Mouse (Mus musculus) midbrain, embryonic 12.5 days (tissue): ENCODE measurements around the gene Vgll4. TPM values are rescaled to one million over a fixed set of nuclear protein-coding genes. Genes with fewer than 3 reads are reported as not detected.

Experiments used
- ATAC-seq: fragments of 200-750 bp; cut with Nextera tagmentation; 2 replicates; pipeline ENCODE4 v1.8.0; 2017; ENCODE audit warnings: low read depth, moderate TSS enrichment, moderate library complexity; ENCODE audit not compliant: low FRiP score
- H3K27ac ChIP-seq: fragments of 300-500 bp; sonication (generic); replicated peaks from 2 replicates; pipeline ENCODE4 v1.5.1; 2016; ENCODE audit warnings: mild to moderate bottlenecking
- H3K27me3 ChIP-seq: fragments of 300-500 bp; sonication (generic); 2 replicates; pipeline ENCODE4 v1.6.1; 2016; ENCODE audit warnings: mild to moderate bottlenecking
- H3K36me3 ChIP-seq: fragments of 300-500 bp; sonication (generic); 2 replicates; pipeline ENCODE4 v1.6.1; 2016
- H3K4me1 ChIP-seq: fragments of 300-500 bp; sonication (generic); 2 replicates; pipeline ENCODE4 v1.6.1; 2016
- H3K4me2 ChIP-seq: fragments of 300-500 bp; sonication (generic); replicated peaks from 2 replicates; pipeline ENCODE4 v1.6.1; 2016; ENCODE audit warnings: mild to moderate bottlenecking, moderate library complexity
- H3K4me3 ChIP-seq: fragments of 300-500 bp; sonication (generic); 2 replicates; pipeline ENCODE4 v1.5.1; 2016; ENCODE audit warnings: mild to moderate bottlenecking
- H3K9ac ChIP-seq: fragments of 300-500 bp; sonication (generic); replicated peaks from 2 replicates; pipeline ENCODE4 v1.6.1; 2016; ENCODE audit warnings: mild to moderate bottlenecking, moderate library complexity
- H3K9me3 ChIP-seq: fragments of 300-500 bp; sonication (generic); 2 replicates; pipeline ENCODE4 v1.6.1; 2016; ENCODE audit warnings: mild to moderate bottlenecking
- whole genome bisulfite sequencing: fragments of 180-500 bp; shearing (Covaris S2); methylation state at CpG from one replicate; pipeline ENCODE4 v1.1.7; 2016; 5-methylcytosine and 5-hydroxymethylcytosine counted together
- polyA plus RNA-seq: library from polyadenylated mRNA; unstranded; fragments of >200 nt; fragmentation: Nextera tagmentation; extraction: Ambion mirVana; gene quantifications from 2 replicates; pipeline ENCODE4 v1.2.1, GENCODE M21; 2016

The Vgll4 gene
- polyA plus RNA-seq, 1 experiment from 2014 or later: 85.6 TPM

GRCm38 (mm10) chr6:114970386-114970785 lies 592 bp upstream of the Vgll4 start:
- H3K4me1 ChIP-seq: peaks cover 17% of the 10 kb centered on the region
- H3K27ac ChIP-seq: no peak overlapping the region
- no peaks in the 10 kb centered on the region for H3K36me3 ChIP-seq
- H3K9ac ChIP-seq: no peak overlapping the region
- H3K27me3 ChIP-seq: peaks cover 68% of the 10 kb centered on the region
- no peak for ATAC-seq
- no peak overlapping the region for H3K4me2 ChIP-seq
- no peaks in the 10 kb centered on the region for H3K9me3 ChIP-seq
- H3K4me3 ChIP-seq: no peak overlapping the region
- WGBS: 29% methylated on average over 6 of the region's 6 CpGs

GRCm38 (mm10) chr6:114968361-114969212 lies 1.2 kb downstream of the Vgll4 start:
- H3K4me2 ChIP-seq: peak overlapping the region; percentile 100
- peaks cover 73% of the 10 kb centered on the region for H3K27me3 ChIP-seq
- peak overlapping the region; percentile 62 for H3K9ac ChIP-seq
- ATAC-seq: peak; percentile 59
- H3K4me3 ChIP-seq: peak overlapping the region; percentile 67
- under 1% methylated on average over 82 of the region's 82 CpGs for WGBS
- H3K27ac ChIP-seq: no peak overlapping the region
- H3K4me1 ChIP-seq: peaks cover 17% of the 10 kb centered on the region
- no peaks in the 10 kb centered on the region for H3K36me3 ChIP-seq
- H3K9me3 ChIP-seq: no peaks in the 10 kb centered on the region

DNA sequence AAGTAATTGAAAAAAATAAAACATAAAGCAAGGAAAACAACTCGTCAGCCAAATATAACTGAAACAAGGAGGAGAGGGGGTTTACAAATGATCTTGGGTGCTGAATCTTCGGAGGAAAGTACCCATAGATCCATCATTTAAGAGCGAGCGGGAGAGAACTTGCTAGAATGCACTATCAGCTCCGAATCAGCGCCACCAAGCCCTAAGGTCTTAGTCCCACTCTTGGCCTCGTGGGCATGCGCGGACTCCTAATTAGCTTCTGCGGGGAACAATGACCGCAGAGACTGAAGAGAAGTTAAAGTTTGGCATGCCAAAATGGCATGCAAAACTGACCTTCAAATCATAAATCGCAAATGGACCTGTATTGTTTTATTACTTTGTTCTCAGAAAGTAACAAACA lies 2.2 kb downstream of the Vgll4 start:
- Histone ChIP-seq H3K36me3 (no peaks in the 10 kb centered on the region), H3K9ac (no peak overlapping the region), H3K4me1 (peaks cover 17% of the 10 kb centered on the region), H3K27me3 (peaks cover 73% of the 10 kb centered on the region), H3K4me3 (no peak overlapping the region), H3K9me3 (no peaks in the 10 kb centered on the region), H3K4me2 (no peak overlapping the region), H3K27ac (no peak overlapping the region)
- WGBS: 47% methylated on average over 12 of the region's 12 CpGs
- ATAC-seq: no peak

DNA sequence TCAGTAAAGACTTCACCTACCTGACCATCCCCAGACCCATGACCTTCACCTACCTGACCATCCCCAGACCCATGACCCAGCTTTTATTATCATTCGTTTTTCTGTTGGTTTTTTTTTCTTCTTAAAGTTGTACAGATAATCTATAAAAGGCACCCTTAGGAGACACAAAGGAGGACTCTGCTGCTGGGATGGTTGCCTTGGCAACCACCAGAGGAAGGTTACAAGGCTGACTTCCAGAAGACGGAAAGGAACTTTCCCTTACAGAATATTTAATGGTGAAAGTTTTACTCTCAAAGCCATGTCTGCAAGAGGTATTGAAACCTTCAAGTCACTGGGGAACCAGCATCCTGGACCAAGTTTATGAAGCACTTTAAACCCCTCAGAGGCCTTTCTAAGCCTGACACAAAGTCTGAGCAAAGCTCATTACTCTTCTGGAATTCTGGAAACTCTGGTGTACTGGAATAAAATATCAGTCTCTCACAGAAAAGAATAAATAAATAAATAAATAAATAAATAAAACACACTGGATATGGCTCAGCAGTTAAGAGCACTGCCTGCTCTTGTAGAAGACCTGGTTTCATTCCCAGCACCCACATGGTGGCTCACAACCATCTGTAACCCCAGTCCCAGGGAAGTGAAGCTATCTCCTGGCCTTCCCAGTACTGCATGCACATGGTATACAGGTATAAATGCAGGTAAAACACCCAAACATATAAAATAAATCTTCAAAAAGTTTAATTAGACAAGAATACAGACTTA lies 3.2 kb downstream of the Vgll4 start:
- 21% methylated on average over 2 of the region's 2 CpGs for WGBS
- no peaks in the 10 kb centered on the region for H3K9me3 ChIP-seq
- no peaks in the 10 kb centered on the region for H3K36me3 ChIP-seq
- H3K9ac ChIP-seq: no peak overlapping the region
- no peak overlapping the region for H3K27ac ChIP-seq
- no peak overlapping the region for H3K4me3 ChIP-seq
- H3K4me2 ChIP-seq: no peak overlapping the region
- peaks cover 17% of the 10 kb centered on the region for H3K4me1 ChIP-seq
- peaks cover 70% of the 10 kb centered on the region for H3K27me3 ChIP-seq
- ATAC-seq: no peak

DNA sequence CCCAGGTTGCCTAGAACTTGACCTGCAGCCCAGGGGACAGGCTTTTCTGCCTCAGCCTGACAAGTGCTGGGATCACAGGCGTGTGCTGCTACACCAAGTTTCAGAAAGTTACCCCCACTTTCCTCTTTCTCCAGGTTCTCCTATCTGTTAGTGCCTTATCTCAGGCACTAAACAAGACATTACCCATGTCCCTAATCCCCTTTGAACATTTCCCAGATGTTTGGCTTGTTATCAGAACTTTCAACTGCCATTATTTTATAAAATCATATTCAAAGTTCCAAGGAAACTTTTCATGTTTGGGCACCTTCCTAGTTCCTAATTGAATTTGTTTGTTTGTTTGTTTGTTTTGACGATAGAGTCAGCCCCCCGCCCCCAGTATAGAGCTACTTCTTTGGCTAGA lies 4.0 kb downstream of the Vgll4 start:
- Histone ChIP-seq H3K27me3 (peaks cover 62% of the 10 kb centered on the region), H3K4me2 (no peak overlapping the region)
- WGBS: 89% methylated on average over 3 of the region's 3 CpGs

GRCm38 (mm10) chr6:114965396-114965795 lies 4.4 kb downstream of the Vgll4 start:
- Histone ChIP-seq H3K36me3 (no peaks in the 10 kb centered on the region), H3K4me3 (no peak overlapping the region), H3K4me2 (no peak overlapping the region), H3K4me1 (peaks cover 17% of the 10 kb centered on the region), H3K27ac (no peak overlapping the region), H3K9ac (no peak overlapping the region), H3K9me3 (no peaks in the 10 kb centered on the region), H3K27me3 (peaks cover 58% of the 10 kb centered on the region)
- no peak for ATAC-seq
- WGBS: 87% methylated on average over 8 of the region's 8 CpGs

More for the DNA sequence above, 4.0 kb downstream of the Vgll4 start:
- no peak for ATAC-seq
- H3K27ac ChIP-seq: no peak overlapping the region
- H3K9ac ChIP-seq: no peak overlapping the region
- H3K36me3 ChIP-seq: no peaks in the 10 kb centered on the region
- peaks cover 17% of the 10 kb centered on the region for H3K4me1 ChIP-seq
- H3K9me3 ChIP-seq: no peaks in the 10 kb centered on the region
- no peak overlapping the region for H3K4me3 ChIP-seq

DNA sequence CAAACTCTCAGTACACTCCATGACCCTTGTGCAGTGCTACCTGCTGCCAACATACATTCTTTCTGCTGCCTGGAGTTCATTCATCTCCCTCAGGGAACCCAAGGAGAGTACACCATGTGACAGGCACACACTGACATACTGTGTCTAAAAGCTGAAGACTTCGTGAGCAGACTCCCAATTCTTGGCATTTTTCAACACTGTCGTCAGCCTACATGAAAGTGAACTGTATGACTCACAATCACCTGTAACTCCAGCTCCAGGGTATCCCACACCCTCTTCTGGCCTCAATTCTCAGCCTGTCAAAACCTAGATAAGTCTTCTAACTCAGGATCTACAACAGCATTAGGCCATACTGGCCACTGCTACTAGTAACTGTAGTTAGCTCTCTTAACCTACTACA lies 5.6 kb downstream of the Vgll4 start:
- no peaks in the 10 kb centered on the region for H3K9me3 ChIP-seq
- no peak overlapping the region for H3K4me3 ChIP-seq
- no peak overlapping the region for H3K27ac ChIP-seq
- no peak for ATAC-seq
- peaks cover 8% of the 10 kb centered on the region for H3K4me1 ChIP-seq
- peaks cover 47% of the 10 kb centered on the region for H3K27me3 ChIP-seq
- 88% methylated on average over 2 of the region's 2 CpGs for WGBS
- no peak overlapping the region for H3K9ac ChIP-seq
- H3K4me2 ChIP-seq: no peak overlapping the region
- H3K36me3 ChIP-seq: no peaks in the 10 kb centered on the region

- Histone ChIP-seq H3K4me1 (peaks cover 3% of the 10 kb centered on the region; the same call in 1 of the 2 replicates), H3K27ac (no peak overlapping the region), H3K4me2 (no peak overlapping the region), H3K27me3 (peaks cover 41% of the 10 kb centered on the region), H3K36me3 (no peaks in the 10 kb centered on the region), H3K9me3 (no peaks in the 10 kb centered on the region), H3K4me3 (no peak overlapping the region), H3K9ac (no peak overlapping the region)
- no peak for ATAC-seq
- 68% methylated on average over 5 of the region's 5 CpGs for WGBS
Measured at GRCm38 (mm10) chr6:114963636-114964035, 6.2 kb downstream of the Vgll4 start.

GRCm38 (mm10) chr6:114961276-114962068 lies 8.3 kb downstream of the Vgll4 start:
- H3K36me3 ChIP-seq: no peaks in the 10 kb centered on the region
- H3K4me1 ChIP-seq: no peaks in the 10 kb centered on the region
- no peaks in the 10 kb centered on the region for H3K9me3 ChIP-seq
- no peak overlapping the region for H3K27ac ChIP-seq
- ATAC-seq: no peak
- no peak overlapping the region for H3K4me2 ChIP-seq
- WGBS: 85% methylated on average over 10 of the region's 10 CpGs
- H3K4me3 ChIP-seq: no peak overlapping the region
- H3K9ac ChIP-seq: no peak overlapping the region
- peaks cover 19% of the 10 kb centered on the region for H3K27me3 ChIP-seq

DNA sequence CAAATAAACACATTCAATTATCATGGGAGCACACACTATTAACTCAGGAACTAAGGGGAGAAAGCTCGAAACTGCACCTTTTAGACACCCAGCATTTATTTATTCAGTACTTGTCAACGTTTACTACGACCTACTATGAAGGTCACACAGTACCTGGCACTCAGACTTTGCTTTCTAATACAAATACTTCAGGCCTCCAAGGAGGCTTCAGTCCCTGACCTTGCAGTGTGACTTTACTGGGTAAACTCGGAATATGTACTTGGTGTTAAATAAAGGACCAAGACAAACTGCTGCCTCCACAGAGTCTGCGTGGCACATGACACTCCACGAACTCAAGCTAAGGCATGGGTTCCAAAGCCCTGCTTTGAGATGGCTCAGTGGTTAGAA lies 10.8 kb downstream of the Vgll4 start:
- ATAC-seq: no peak
- Histone ChIP-seq H3K4me3 (no peak overlapping the region), H3K4me2 (no peak overlapping the region), H3K4me1 (no peaks in the 10 kb centered on the region), H3K27ac (no peak overlapping the region), H3K36me3 (no peaks in the 10 kb centered on the region), H3K9me3 (no peaks in the 10 kb centered on the region), H3K27me3 (peaks cover 2% of the 10 kb centered on the region), H3K9ac (no peak overlapping the region)
- WGBS: 88% methylated on average over 6 of the region's 6 CpGs

DNA sequence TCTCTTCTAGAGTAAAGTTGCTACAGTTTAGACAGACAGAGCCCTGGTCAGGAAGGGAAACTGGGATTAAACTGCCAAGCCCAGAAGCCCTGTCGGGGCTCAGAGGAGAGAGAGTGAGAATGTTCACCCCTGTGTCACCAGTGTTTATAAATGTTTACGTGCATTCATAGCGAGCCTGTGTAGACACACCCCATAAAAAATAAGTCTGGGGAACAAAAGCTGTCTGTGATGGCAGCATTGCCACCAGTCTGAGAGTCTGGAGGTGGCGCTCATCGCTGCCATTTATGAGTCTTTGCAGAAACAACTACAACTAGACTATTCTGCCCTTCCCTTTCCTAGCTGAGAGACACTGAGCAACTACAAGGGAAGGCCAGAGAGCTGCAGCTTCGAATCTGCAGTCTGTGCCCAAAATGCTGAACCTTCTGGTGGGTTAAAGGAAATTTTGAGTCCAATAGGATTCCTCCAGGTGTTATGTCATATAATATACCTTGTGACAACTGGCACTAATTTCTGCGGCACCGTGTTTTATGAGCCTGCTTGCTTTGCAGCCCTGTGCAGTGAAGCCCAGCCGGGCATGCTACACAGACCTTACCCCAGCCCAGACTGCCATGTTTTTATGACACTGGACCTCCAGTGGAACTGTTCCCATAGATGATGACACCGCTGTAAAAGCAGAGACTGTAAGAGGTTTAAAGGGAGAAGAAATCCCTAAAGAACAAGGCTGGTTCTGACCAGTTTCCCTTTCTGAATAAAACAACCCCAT lies 11.4 kb downstream of the Vgll4 start:
- no peak overlapping the region for H3K4me3 ChIP-seq
- no peaks in the 10 kb centered on the region for H3K36me3 ChIP-seq
- peaks cover 1% of the 10 kb centered on the region for H3K27me3 ChIP-seq
- no peak overlapping the region for H3K27ac ChIP-seq
- WGBS: 88% methylated on average over 10 of the region's 10 CpGs
- ATAC-seq: no peak
- H3K9ac ChIP-seq: no peak overlapping the region
- no peak overlapping the region for H3K4me2 ChIP-seq
- no peaks in the 10 kb centered on the region for H3K4me1 ChIP-seq
- H3K9me3 ChIP-seq: no peaks in the 10 kb centered on the region
